Mouse (Mus musculus) limb, embryonic 14.5 days (tissue): ENCODE results near the gene Ctnnal1. TPM values are rescaled to one million over a fixed set of nuclear protein-coding genes. Genes with fewer than 3 reads are reported as not detected.

ENCODE experiments used
- ATAC-seq: fragments of 200-750 bp; cut with Nextera tagmentation; 2 replicates; pipeline ENCODE4 v1.8.0; 2017; ENCODE audit warnings: low read depth, moderate number of reproducible peaks, moderate TSS enrichment; ENCODE audit not compliant: low FRiP score
- DNase-seq: peaks from one replicate; pipeline ENCODE4 v3.0.0-alpha.2; 2015; ENCODE audit warnings: low spot score
- H3K27ac ChIP-seq: fragments of 300-500 bp; sonication (generic); replicated peaks from 2 replicates; pipeline ENCODE4 v1.5.1; 2014; ENCODE audit warnings: low read depth, mild to moderate bottlenecking, low read length, moderate library complexity, mixed read lengths
- H3K27me3 ChIP-seq: fragments of 300-500 bp; sonication (generic); 2 replicates; pipeline ENCODE4 v1.6.1; 2014; ENCODE audit warnings: low read length, mixed read lengths; ENCODE audit not compliant: control insufficient read depth, insufficient read depth
- H3K36me3 ChIP-seq: fragments of 300-500 bp; sonication (generic); 2 replicates; pipeline ENCODE4 v1.6.1; 2014; ENCODE audit warnings: mild to moderate bottlenecking, low read length, moderate library complexity, mixed read lengths; ENCODE audit not compliant: control insufficient read depth, insufficient read depth
- H3K4me1 ChIP-seq: fragments of 300-500 bp; sonication (generic); 2 replicates; pipeline ENCODE4 v1.6.1; 2014; ENCODE audit warnings: antibody characterized with exemption, low read length, mixed read lengths; ENCODE audit not compliant: control insufficient read depth, insufficient read depth
- H3K4me2 ChIP-seq: fragments of 300-500 bp; sonication (generic); replicated peaks from 2 replicates; pipeline ENCODE4 v1.6.1; 2014; ENCODE audit warnings: low read depth, mild to moderate bottlenecking, low read length, moderate library complexity; ENCODE audit not compliant: severe bottlenecking
- H3K4me3 ChIP-seq: fragments of 300-500 bp; sonication (generic); replicated peaks from 2 replicates; pipeline ENCODE4 v1.5.1; 2014; ENCODE audit warnings: low read length
- H3K9ac ChIP-seq: fragments of 300-500 bp; sonication (generic); 2 replicates; pipeline ENCODE4 v1.6.1; 2014; ENCODE audit warnings: mild to moderate bottlenecking, low read depth, low read length, moderate library complexity; ENCODE audit not compliant: severe bottlenecking
- H3K9me3 ChIP-seq: fragments of 300-500 bp; sonication (generic); 2 replicates; pipeline ENCODE4 v1.6.1; 2016; ENCODE audit warnings: low read length; ENCODE audit not compliant: control insufficient read depth
- POLR2A ChIP-seq: fragments of 200-500 bp; IDR thresholded peaks from 2 replicates; pipeline ENCODE4 v1.8.0; 2012; ENCODE audit warnings: inconsistent platforms, mild to moderate bottlenecking, moderate library complexity, borderline replicate concordance; ENCODE audit not compliant: insufficient read depth, insufficient read length; ENCODE audit errors: extremely low read depth
- WGBS: fragments of 180-500 bp; shearing (Covaris S2); extraction: QIAGEN DNeasy Blood & Tissue Kit; methylation state at CpG from one replicate; pipeline ENCODE4 v1.1.7; 2014; 5-methylcytosine and 5-hydroxymethylcytosine counted together
- polyA plus RNA-seq, 2 experiments: library from polyadenylated mRNA; depleted of rRNA in 1 of 2; stranded (reverse) in 1 of 2; unstranded in 1 of 2; fragments of >200 nt; fragmentation: Nextera tagmentation in 1 of 2; extraction: Ambion mirVana in 1 of 2; gene quantifications; 2 replicates each; pipeline versions ENCODE4 v1.2.1 to v1.2.3; 2012 to 2014

Gene Ctnnal1
- polyA plus RNA-seq, 2 experiments, result 25.8 to 28.4 TPM

- no peak overlapping the region for H3K4me3 ChIP-seq
- H3K9ac ChIP-seq, result no peak overlapping the region
- no peak for TF ChIP-seq POLR2A
- peaks cover 9% of the 10 kb centered on the region; the same call in 1 of the 2 replicates for H3K4me1 ChIP-seq
- no peaks in the 10 kb centered on the region for H3K27me3 ChIP-seq
- ATAC-seq (no peak), DNase-seq (no peak)
- WGBS, result 69% methylated on average over 5 of the region's 5 CpGs
- no peak overlapping the region for H3K4me2 ChIP-seq
- H3K27ac ChIP-seq, result no peak overlapping the region
- no peaks in the 10 kb centered on the region for H3K9me3 ChIP-seq
- no peaks in the 10 kb centered on the region for H3K36me3 ChIP-seq
Observed at GRCm38 (mm10) chr4:56867761-56868160, 2.8 kb upstream of the Ctnnal1 start.

GRCm38 (mm10) chr4:56865971-56866370 is 983 bp upstream of the Ctnnal1 start:
- no peak for TF ChIP-seq POLR2A
- H3K36me3 ChIP-seq, result no peaks in the 10 kb centered on the region
- H3K9me3 ChIP-seq, result no peaks in the 10 kb centered on the region
- H3K27ac ChIP-seq, result no peak overlapping the region
- H3K4me1 ChIP-seq, result peaks cover 9% of the 10 kb centered on the region; the same call in 1 of the 2 replicates
- H3K27me3 ChIP-seq, result no peaks in the 10 kb centered on the region
- H3K4me2 ChIP-seq, result no peak overlapping the region
- H3K9ac ChIP-seq, result no peak overlapping the region
- ATAC-seq (no peak), DNase-seq (peak; percentile 30)
- 47% methylated on average over 4 of the region's 4 CpGs for WGBS
- H3K4me3 ChIP-seq, result no peak overlapping the region

DNA sequence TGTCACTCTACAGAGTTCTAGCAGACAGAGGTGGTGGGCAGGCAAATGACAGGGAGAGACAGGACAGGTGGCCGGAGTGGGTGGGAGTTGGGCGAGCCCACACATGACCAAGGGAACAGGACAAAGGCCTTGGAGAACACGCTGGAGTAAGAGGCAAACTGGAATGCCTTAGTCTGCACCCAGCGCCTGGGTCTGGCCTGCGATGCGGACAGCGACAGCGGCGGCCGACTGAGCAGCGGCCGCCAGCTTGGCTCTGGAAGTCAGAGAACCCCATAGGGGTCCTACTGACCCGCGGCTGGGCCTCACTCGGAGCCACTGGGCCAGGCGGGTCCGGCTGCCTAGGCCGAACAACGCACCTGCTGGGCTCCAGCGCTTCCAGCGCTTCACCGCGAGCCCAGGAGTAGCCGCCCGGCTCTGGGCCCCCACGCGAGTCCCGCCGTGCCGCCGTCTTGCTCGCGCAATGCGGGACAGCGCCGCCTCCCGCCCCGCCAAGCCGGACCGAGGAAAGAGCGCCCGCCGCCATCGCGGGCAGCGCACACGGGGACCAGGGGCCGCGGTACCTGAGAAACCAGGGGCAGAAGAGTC is 479 bp downstream of the Ctnnal1 start:
- H3K4me2 ChIP-seq, result peak overlapping the region; percentile 80
- WGBS, result under 1% methylated on average over 36 of the region's 49 CpGs
- H3K36me3 ChIP-seq, result no peaks in the 10 kb centered on the region
- DNase-seq (no peak), ATAC-seq (peak; percentile 65)
- no peaks in the 10 kb centered on the region for H3K27me3 ChIP-seq
- H3K9me3 ChIP-seq, result no peaks in the 10 kb centered on the region
- TF ChIP-seq POLR2A, result no peak
- H3K9ac ChIP-seq, result peak overlapping the region; percentile 82
- peak overlapping the region; percentile 78 for H3K4me3 ChIP-seq
- peaks cover 9% of the 10 kb centered on the region; the same call in 1 of the 2 replicates for H3K4me1 ChIP-seq
- H3K27ac ChIP-seq, result peak overlapping the region; percentile 77

DNA sequence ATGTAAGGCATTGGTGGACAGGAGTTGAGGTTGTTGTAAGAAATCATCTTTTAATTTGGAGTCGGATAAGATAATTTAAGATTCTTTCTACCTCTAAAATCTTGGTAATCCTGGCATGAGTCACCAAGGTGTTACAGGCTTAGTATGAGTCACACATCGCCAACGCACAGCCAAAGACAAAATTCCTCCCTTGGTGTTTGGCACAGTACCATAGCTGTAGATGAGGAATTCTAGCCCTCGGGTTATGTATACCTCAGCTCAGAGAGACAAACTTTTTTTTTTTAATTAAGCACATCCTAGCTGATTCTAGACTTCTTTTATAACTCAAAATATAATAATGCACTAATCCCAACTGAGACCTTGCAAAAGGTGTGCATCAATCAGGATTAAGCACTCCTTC is 972 bp downstream of the Ctnnal1 start:
- Histone ChIP-seq H3K36me3 (no peaks in the 10 kb centered on the region), H3K4me3 (peak overlapping the region; percentile 78), H3K4me1 (peaks cover 9% of the 10 kb centered on the region; the same call in 1 of the 2 replicates), H3K9me3 (no peaks in the 10 kb centered on the region), H3K9ac (peak overlapping the region; percentile 82), H3K27me3 (no peaks in the 10 kb centered on the region), H3K27ac (peak overlapping the region; percentile 77; the same call in 1 of the 2 replicates), H3K4me2 (peak overlapping the region; percentile 80)
- ATAC-seq, result no peak
- WGBS, result 37% methylated on average over 4 of the region's 4 CpGs
- no peak for TF ChIP-seq POLR2A
- no peak for DNase-seq

- TF ChIP-seq POLR2A, result no peak
- H3K36me3 ChIP-seq, result no peaks in the 10 kb centered on the region; the same call in 1 of the 2 replicates
- DNase-seq, result no peak
- 96% methylated on average over 4 of the region's 4 CpGs for WGBS
- H3K4me1 ChIP-seq, result peaks cover 9% of the 10 kb centered on the region; the same call in 1 of the 2 replicates
- ATAC-seq, result no peak
- no peaks in the 10 kb centered on the region for H3K27me3 ChIP-seq
- H3K9ac ChIP-seq, result no peak overlapping the region
- H3K9me3 ChIP-seq, result no peaks in the 10 kb centered on the region
- no peak overlapping the region for H3K4me2 ChIP-seq
- H3K27ac ChIP-seq, result no peak overlapping the region
- no peak overlapping the region for H3K4me3 ChIP-seq
Observed at GRCm38 (mm10) chr4:56861551-56861950, 3.4 kb downstream of the Ctnnal1 start.
